Mouse (Mus musculus) ovary, postnatal 14 days (tissue): ENCODE measurements around the gene Arap1.
A peak's percentile ranks its signal among the peaks of the same experiment; 100 is the strongest.

ENCODE experiments used
- DNase-seq: peaks from one replicate; pipeline ENCODE4 v3.0.0; 2022; ENCODE audit warnings: low spot score

The Arap1 gene

DNA sequence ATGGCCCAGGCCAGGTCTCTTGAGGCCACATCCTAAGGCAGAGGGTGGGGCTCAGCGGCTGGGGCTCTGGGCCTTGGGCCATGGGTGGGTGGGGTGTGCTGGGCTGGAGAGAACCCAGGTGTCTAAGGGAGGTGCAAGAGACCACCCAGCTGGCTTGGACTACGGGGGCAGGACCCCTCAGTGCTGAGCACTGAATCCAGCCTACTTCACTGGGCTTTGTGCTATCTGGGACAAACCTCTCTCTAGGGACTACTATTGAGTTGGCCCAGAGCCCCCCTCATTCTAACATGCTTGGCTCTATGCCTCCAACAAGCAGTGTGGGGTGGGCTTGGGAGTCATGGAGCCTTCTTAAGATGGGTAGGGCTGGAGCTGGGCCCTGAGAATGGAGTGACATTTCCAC, 47.6 kb downstream of the Arap1 start:
- DNase-seq: no peak

DNA sequence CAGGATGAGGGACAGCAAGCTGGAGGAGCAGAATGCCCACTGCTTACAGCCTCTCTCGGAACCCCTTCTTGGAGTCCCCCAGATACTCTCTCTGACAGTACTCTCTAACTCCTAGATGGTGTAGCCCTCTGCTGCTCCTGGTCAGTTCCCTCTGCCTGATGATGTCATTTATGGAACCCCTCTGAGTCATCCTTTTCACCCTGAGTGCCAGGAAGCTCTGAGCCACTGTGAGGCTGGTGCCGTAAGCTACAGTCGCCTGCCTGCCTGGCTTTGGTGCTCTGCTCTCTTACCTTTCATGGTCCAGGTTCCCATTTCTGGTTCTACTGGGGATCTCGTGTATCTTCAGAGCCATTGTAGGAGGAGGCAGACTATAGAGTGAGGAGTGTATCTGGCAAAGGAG, 49.3 kb downstream of the Arap1 start:
- no peak for DNase-seq

DNA sequence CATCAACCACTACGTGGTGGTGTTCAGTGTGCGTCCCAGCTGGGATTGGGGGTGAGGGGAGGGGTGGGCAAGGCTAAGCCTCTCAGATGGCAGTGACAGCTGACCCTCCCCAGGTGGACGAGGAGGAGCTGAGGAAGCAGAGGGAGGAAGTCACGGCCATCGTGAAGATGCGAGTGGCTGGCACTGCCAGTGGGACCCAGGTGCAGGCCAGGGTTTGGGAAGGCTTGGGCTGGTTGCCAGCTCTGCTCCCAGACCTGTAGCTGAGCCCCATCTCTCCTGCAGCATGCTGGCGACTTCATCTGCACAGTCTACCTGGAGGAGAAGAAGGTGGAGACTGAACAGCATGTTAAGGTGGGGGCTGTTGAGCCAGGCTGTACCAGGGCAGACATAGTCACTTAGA, 53.6 kb downstream of the Arap1 start:
- DNase-seq: no peak

DNA sequence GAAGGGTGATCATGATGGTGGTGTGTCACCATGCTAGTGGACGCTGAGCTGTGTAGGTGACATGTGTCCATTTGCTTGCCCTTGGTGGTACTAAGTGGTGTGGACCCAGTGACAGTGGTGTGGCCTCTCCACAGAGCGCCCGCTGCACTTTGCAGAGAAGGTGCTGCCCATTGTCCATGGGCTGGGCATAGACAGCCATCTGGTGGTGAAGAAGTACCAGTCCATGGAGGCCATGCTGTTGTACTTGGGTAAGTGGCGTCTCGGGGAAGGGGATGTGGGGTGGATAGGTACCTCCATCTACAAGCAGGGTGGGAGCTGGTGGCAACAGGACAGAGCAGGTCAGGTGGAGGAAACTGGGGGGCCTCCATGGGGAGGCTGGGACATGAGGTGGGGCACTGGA, 56.0 kb downstream of the Arap1 start:
- DNase-seq: no peak

DNA sequence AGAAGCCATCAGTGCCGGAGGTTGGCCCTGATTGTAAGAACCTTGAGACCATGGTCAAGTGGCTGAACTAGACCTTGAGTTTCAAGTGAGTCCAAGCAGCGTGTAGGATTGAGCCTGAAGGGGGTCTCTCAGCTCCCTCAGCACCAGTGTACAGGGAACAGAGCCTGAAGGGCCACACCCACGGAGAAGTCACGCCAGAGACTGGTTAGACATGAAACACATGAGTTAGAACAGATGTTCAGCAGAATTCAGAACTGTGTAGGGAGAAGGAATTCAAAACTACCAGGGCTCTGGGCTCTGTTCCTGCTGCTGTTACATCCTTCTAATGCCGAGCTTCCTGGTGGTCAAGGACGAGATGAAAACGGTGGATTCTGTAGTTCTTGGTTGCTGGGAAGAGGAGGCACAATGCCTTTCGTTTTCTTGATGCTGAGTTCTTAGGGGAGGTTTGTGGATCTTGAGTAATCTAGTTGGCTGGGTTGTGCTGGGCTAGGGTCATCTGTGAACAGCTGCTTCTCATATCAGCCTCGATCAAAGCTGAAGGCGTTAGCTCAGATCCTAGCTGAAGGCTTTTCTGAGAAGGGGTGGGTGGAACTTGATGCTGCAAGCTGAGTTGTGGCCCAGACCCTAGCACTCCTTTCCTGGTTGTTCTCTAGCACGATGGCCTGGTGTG, 62.5 kb downstream of the Arap1 start, which contains the start of gene Gm45837:
Gene Gm45837, plus strand, starts transcription at position 620 of the 670 bp plus-strand sequence.
- DNase-seq: no peak

DNA sequence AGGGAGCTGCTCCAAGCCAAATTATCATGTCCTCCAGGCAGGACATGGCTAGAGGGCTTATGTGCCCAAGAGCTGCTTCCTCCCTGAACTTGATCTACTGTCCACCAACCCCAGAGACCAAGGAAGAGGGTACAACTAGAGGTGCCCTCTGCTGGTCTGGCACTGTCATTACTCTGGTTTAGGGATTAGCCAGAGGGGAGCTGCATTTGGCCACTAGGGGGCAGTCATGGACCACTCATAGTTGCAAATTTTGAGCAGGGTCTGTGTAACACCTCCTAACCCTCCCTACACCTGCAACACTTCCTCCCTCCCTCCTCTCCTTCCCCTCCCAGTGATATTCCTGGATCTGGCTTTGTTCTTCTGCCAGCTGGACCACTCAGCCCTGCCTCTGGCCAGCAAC, 64.9 kb downstream of the Arap1 start:
- peak; percentile 81 for DNase-seq

DNA sequence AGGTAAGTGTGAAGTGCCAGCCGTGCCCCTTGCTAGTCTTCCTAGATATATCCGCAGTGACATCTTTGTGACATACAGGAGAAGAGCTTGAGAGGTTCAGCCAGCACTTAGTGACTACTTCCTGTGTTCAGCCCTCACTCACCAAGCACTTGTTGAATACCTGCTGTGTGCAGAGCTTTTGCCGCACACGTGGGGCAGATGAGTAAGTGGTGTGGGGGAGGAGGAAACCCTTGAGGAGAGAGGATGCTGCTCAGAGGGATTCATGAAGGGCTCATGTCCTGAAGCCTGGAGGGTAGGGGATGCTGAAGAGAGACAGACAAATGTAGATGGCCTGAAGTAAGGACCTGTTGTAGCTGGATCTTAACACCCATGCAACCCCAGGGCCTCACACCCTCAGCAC, 66.3 kb downstream of the Arap1 start:
- DNase-seq: no peak

DNA sequence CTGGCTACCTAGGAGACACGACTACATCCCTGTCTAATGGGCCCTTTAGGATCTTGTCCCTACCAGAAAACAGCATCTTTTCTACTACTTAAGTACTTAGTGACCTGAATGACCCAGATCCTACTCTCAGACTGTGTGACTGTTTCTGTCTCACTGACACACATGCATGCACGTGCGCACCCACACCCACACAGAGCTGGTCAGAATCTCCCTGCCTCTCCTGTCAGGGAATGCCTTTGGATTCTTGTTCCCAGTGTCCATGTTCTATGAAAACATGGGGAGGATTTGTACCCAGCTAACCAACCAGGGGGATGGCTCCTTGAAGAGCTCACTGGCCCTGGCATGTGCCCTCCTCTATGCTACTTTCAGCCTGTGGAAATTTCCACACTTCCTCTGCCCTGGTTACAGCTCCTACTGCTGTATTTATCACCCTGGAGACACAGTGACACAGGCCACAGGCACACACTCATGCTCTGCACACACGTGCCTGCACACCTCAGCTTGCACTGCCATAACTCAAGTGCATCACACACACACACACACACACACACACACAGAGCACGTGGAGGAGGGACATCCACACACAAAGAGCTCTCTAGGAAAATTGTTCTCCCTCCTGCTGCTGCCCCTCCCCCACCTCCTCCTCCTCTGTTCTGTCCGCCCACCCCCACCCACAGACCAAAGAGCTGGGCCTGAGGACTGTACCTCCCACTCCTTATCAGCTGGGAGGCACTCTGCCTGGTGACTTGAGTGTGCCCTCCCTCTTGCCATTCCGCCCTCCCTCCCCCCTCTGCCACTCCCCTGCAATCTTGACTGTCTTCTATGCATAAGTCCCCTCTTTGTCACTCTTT, 67.0 kb downstream of the Arap1 start:
- DNase-seq: no peak

DNA sequence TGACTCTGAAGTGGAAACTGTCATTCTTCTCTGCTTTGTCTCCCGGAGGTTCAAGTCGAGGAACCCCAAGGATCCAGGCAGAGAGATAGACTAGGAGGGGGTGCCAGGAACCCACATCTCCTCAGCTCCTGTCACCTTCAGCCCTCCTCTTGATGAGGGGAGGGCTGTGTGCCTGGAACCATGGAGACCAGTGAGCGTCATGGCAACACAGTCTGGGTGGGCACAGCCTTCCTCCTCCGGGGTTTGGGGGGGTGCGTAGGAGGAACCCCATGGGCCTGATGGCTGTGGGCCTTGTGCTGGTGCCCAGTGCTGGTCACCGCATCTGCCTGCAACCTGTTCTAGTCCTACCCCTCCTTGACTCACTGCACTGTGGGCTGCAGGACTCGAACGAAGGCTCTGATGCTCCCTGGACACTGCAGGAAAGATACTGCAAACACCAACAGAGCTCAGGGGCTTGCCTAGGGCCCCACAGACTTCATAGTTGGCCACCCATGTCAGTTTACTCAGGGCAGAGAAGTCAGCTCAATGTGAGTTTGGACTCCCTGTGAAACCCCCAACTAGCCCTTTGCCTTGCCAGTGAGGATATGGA, 67.7 kb downstream of the Arap1 start:
- no peak for DNase-seq

DNA sequence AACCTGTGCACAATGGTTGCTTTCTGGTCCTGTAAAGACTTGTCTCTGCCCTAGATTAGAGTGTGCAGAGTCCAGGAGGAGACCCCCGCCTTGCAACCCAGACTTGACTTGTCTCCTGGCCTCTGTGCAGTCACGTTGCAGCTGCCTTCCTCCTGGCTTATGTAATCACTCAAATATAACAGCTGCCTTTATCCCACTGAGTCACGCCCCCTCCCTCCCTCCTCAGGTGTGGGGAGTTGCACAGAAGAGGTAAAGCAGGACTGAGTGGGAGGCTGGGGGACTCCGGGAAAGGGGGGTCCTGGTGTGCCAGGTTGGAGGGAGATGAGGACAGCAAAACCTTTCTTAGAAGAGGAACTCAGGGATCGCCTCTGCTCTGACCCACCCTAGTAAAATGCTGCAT, 68.5 kb downstream of the Arap1 start:
- DNase-seq: no peak

DNA sequence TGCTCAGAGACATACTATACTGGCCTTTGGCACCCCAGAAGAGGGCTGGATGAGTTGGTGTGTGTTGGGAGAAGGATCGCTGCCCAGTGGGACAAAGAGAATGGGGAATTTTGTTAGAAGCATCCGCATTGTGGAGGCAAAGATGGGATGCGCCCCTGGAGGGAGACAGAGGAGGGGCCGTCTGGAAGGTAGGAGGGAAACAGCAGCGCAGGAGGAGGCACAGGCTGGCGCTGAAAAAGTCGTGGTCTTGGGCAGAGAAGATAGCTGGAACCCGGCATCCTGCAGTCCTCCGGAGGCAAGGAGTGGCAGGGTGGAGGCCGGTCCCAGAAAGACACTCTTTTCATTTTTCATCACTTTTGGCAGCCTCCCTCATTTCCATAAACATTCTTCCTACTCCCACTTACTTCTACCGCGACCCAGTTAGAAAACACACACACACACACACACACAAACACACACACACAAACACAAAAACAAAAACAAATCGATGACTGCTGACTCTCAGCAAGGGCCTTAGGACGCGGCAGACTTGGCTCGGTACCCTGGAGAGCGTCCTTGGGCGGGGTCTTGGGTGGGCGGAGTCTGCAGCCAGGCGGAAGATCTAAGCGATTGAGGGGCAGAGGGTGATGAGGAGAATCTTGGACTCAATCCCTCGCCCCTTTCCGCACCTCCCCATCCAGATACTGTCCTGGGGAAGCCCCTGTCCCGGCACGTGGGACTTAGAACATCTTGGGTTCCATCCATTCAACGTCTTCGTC, 71.3 kb downstream of the Arap1 start:
- no peak for DNase-seq

DNA sequence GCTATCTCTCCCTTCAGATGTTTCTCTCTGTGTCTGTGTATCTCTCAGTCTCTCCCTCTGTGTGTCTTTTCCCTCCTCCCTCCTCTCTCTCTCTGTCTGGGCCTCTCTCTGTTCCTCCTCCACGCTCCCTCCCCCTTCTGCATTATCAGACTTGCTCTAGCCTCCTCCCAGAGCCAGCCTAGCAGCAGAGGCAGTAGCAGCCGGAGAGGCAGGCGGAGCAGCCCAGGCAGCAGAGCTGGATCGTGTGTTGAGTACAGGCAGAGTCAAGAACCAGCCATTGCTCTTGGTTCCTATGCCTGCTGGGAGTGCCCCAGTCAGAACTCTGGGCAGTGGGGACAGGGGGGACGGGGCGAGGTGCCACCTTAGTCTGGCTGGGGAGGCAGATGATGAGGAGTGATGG, 73.7 kb downstream of the Arap1 start, which contains the start of gene Pde2a:
Gene Pde2a, plus strand, starts transcription at position 163 of the 400 bp plus-strand sequence.
- no peak for DNase-seq

DNA sequence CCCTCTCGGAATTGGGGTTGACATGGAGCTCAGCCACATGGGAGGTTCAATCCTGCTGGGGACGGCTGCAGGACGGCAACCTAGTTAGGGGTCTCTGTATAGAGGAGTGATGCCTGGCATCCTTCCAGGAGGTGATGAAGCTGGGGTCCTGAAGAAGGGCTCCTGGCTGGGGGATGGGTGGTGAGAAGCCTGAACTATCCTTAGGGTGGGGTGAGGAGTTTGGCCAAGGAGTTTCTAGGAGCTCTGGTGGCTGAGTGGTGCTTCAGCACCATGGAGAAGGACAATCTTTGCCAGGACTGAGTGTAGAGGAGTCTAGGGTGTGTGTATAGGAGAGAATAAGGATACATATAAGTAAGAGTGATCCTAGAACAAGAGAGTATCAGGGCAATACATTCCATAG, 74.2 kb downstream of the Arap1 start:
- DNase-seq: no peak

DNA sequence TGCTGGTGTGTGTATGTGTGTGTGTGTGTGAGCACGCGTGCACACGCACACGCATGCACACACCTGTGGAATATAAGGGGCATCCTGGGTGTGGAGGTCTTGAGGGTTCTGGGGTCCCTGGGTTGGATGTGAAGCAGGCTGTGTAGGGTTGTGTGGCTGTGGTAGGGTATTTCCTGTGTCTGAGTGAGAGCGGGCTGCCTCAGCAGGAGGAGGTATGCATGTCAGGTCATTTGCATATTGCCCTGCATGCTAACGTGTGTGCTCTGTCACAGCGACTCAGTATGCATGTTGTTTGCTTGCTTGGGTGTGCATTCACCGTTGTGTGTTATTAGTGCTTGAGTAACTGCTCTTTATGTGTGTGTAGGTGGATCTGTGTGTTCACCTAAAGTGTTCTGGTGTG, 74.8 kb downstream of the Arap1 start:
- no peak for DNase-seq

DNA sequence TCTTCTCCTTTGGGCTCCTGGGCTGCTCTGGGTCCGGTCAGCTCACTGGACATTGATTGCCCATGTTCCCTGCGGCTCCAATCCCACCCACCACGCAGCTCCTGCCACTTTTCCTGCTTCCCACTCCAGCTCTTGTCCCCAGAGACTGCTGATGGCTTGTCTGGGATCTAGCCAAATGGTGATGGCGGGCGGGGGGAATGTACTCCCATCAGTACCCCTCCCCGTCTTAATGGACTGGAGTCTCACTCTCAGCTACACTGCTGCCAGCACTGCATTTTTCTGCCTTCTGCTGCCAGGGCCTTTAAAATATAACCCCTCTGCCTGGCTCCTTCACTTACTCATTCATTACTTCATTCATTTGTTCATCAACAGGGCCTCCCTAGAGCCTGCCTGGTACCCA, 76.1 kb downstream of the Arap1 start:
- no peak for DNase-seq

DNA sequence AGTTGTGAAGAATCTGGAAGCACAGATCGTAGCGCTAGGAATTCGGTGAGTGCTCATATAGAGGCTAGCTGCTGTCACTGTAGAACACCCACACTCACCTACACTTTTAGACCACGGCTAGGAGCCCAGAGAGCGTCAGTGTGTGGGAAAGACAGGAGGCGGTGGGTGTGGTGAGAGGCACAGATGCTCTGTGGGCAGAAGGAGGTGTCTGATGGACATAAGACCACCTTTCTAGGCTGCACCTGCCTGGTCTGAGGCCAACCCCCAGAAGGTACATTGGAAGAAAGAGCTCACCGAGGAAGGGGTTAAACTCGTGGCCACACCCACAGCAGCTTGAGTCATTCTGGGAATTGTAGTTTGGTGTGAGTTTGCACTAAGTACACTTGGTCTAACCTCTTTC, 78.8 kb downstream of the Arap1 start:
- no peak for DNase-seq

DNA sequence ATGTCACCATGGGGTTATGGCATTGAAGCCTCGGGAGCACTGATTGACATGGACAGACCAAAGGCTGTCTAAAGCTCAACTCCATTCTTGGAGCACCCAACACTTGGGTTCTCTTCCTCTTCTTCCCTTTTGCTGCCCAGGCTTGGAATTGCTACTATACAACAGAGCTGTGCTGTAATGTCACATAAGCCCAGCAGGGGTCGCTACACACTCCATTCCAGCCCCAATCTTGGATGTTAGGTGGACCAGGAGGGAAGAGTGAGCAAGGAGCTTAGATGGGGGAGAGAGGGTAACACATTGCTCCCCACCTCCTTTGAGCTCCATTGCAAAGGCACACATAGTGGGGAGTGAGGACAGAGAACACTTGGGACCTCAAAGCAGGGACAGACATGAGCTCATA, 79.9 kb downstream of the Arap1 start:
- DNase-seq: no peak

DNA sequence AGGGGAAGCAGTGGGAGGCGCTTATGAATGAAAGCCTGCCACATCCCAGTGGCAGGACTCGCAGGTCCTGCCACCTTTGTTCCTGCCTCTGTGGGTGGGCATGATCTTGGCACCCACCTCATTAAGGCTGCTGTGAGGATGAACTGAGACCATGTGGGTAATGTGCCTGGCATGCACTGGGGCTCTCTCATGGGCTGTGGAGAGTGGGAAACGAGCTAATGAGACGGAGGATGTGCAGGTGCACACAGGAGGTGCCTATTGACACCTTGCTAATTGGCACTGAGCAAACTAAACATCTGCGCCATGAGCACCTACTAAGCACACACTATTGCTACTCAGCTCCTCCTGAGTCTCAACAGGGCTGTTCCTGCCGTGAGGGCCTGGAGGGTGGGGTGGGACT, 87.2 kb downstream of the Arap1 start:
- DNase-seq: no peak

DNA sequence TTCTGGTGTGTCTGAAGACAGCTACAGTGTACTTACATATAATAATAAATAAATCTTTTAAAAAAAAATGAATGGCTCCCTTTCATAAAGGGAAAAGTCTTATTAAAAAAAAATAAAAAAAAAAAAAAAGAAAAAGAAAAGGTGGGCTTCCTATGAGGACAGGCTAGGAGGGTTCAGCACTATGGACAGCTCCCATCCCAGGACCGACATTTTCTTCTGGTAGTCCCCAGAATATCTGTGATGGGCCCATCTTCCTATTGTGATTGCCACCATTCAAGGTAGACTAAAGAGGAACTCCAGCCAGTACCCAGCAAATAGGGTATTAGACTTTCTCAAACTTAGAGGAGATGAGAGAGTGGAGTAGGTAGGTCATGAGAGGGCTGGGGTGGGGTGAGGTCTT, 90.0 kb downstream of the Arap1 start:
- DNase-seq: no peak

DNA sequence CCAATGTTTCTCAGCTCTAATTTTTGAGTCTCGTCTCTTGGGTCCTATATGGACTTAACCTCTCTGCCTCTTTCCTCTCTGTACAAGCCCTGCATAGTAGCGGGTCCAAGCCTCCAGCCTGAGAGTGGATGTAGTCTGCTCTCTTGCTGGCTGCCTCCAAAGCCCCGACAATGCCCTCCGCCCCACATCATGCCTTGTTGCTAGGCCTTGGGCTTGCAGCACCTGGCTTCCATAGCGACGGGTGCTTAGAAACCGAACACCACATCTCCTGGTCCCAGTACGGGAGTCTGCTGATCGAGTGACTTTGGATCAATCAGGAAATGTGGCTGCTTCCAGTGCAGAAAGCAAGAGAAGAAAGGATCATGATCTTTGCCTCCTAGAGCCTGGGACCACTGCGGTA, 95.2 kb downstream of the Arap1 start:
- DNase-seq: no peak

DNA sequence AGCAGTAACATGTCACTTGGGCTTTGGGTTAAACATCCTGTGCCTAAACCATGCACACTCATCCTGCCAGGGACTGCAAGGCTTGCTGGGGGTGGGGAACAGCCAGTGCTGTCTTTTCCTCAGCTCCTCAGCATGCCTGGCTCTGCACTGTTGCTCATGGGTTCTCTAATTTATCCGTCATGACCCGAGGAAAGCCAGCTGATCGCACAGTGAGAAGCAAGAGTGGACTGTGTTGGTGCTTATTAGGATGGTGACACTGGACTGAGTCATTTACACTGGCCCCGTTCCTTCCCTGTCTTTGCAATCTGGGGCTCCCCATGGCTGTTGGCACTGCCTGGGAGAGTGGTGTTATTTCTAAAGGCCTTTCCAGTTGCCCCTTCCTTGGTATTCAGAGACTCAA, 96.3 kb downstream of the Arap1 start:
- DNase-seq: no peak

DNA sequence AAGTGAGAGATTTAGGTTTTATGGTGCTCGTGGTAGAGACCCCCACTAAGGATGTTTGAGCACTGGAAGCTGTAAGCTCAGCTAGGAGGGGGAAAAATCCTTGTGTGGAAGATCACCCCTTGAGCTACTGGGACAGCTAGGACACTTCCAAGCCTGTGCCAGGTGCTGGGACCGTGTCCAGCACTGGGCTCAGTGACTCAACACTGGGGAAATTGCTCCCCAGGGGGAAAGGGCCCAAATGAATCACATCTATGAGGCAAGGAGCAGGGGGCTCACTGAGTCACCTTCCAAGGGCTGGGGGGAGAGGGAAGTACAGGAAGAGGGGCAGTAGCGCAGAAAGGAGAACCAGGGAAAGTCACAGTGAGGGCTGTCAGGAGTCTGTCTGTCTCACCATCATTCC, 102.0 kb downstream of the Arap1 start:
- no peak for DNase-seq
